Mouse (Mus musculus): ENCODE measurements around the gene Cdh20. TPM values are rescaled to one million over a fixed set of nuclear protein-coding genes. Genes with fewer than 3 reads are reported as not detected.
"Not testable (repeated sequence)": the region's sequence is repeated elsewhere in the genome, so short reads cannot be mapped to it uniquely, and the experiment has no call there.

The Cdh20 gene
- polyA plus RNA-seq, 2 experiments, result 0.01 TPM; not detected in 1

DNA sequence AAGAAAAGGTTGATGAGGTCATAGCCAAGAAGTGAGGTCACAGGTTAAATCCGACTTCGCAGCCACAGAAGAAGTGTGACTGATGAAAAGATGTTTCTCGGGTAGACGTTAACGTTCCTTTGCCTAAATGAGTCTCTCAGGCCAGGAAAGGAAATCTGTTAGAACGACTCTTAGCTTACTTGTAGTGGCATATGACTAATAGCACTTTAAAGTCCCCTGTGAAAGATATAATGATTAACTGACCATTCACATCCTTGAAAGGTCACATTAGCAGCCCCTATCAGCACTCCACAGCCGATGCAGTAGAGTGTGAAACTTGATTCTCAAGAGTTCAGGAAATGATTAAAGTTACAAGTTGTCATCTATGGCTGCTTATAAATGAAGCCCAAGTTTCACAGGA lies 164.7 kb downstream of the Cdh20 start:
- Histone ChIP-seq H3K27me3 (ENCODE audit: control insufficient read depth, insufficient read depth, low read length) (no peaks in the 10 kb centered on the region), H3K27ac (no peak overlapping the region), H3K4me2 (ENCODE audit: low read depth) (no peak overlapping the region), H3K36me3 (replicated peaks; ENCODE audit: control insufficient read depth, insufficient read depth, low read depth) (no peaks in the 10 kb centered on the region), H3K9ac (replicated peaks) (no peak overlapping the region), H3K4me1 (replicated peaks; ENCODE audit: control insufficient read depth in 2 of 2, insufficient read depth in 2 of 2, low read length in 1 of 2) (no peaks in the 10 kb centered on the region), H3K4me3 (ENCODE audit: insufficient read depth in 1 of 2, low read depth in 2 of 2, low read length in 2 of 2) (no peak overlapping the region), H3K9me3 (ENCODE audit: control insufficient read depth, low read length) (no peaks in the 10 kb centered on the region)
- WGBS (ENCODE audit: insufficient replicate concordance), result 36% methylated on average over 7 of the region's 7 CpGs
- TF ChIP-seq EP300 (IDR thresholded peaks at IDR 0.05; ENCODE audit: low read depth), result no peak
- no peak for TF ChIP-seq CTCF (IDR thresholded peaks at IDR 0.05; ENCODE audit: low read depth)
- DNase-seq (ENCODE audit: low read depth in 3 of 3, low spot score in 3 of 3) (no peak), ATAC-seq (ENCODE audit: insufficient read depth) (no peak)

DNA sequence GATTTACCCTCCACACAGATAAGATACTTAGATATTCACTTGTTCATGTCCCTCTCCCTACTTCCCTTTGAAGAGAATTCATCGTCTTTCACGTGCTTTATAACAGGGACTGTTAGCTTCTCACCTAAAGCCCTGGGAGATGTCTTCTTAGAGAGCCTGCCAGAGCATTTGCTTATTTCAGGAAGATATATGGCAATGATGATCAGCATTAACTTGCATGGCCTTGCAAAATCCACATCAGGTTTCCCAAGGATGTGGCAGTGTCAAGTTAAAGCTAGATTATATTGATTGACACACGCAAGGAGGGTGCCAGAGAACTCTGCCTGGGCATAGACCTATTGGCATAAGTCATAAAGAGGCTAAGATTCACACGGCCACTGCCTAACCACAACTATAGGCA lies 168.6 kb downstream of the Cdh20 start:
- no peaks in the 10 kb centered on the region for H3K4me1 ChIP-seq (replicated peaks; ENCODE audit: control insufficient read depth in 2 of 2, insufficient read depth in 2 of 2, low read length in 1 of 2)
- H3K27ac ChIP-seq, result no peak overlapping the region
- DNase-seq (ENCODE audit: low read depth in 3 of 3, low spot score in 3 of 3) (no peak), ATAC-seq (ENCODE audit: insufficient read depth) (no peak)
- no peak overlapping the region for H3K9ac ChIP-seq (replicated peaks)
- no peaks in the 10 kb centered on the region for H3K36me3 ChIP-seq (replicated peaks; ENCODE audit: control insufficient read depth, insufficient read depth, low read depth)
- H3K27me3 ChIP-seq (ENCODE audit: control insufficient read depth, insufficient read depth, low read length), result no peaks in the 10 kb centered on the region
- H3K4me2 ChIP-seq (ENCODE audit: low read depth), result no peak overlapping the region
- H3K4me3 ChIP-seq (ENCODE audit: insufficient read depth in 1 of 2, low read depth in 2 of 2, low read length in 2 of 2), result no peak overlapping the region
- TF ChIP-seq EP300 (IDR thresholded peaks at IDR 0.05; ENCODE audit: low read depth) (no peak), CTCF (IDR thresholded peaks at IDR 0.05; ENCODE audit: low read depth) (no peak)
- 69% methylated on average over 4 of the region's 4 CpGs for WGBS (ENCODE audit: insufficient replicate concordance)
- H3K9me3 ChIP-seq (ENCODE audit: control insufficient read depth, low read length), result no peaks in the 10 kb centered on the region

DNA sequence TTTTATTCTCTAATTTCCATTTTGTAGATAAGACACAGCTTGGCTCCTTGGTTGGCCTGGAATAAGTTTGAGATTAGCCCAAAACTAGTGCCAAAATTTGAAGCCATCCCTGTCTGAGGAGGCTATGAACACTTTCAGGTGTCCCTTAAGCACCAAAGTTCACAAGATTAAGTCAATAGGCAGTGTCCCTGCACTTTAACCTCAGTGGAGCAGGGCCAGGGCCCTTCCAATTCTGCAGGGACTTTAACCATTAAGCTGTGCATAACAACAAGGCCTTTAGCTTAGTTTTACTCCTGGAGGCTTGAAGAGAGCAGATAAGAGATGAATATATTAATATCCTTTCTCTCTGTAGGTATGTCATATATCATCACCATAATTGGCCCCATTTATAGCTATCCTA lies 170.8 kb downstream of the Cdh20 start:
- H3K27ac ChIP-seq, result no peak overlapping the region
- TF ChIP-seq EP300 (IDR thresholded peaks at IDR 0.05; ENCODE audit: low read depth) (no peak), CTCF (IDR thresholded peaks at IDR 0.05; ENCODE audit: low read depth) (no peak)
- no peaks in the 10 kb centered on the region for H3K27me3 ChIP-seq (ENCODE audit: control insufficient read depth, insufficient read depth, low read length)
- H3K4me1 ChIP-seq (replicated peaks; ENCODE audit: control insufficient read depth in 2 of 2, insufficient read depth in 2 of 2, low read length in 1 of 2), result no peaks in the 10 kb centered on the region
- DNase-seq (ENCODE audit: low read depth in 3 of 3, low spot score in 3 of 3) (no peak), ATAC-seq (ENCODE audit: insufficient read depth) (no peak)
- no peaks in the 10 kb centered on the region for H3K36me3 ChIP-seq (replicated peaks; ENCODE audit: control insufficient read depth, insufficient read depth, low read depth)
- no peak overlapping the region for H3K9ac ChIP-seq (replicated peaks)
- no peak overlapping the region for H3K4me3 ChIP-seq (ENCODE audit: insufficient read depth in 1 of 2, low read depth in 2 of 2, low read length in 2 of 2)
- H3K4me2 ChIP-seq (ENCODE audit: low read depth), result no peak overlapping the region
- H3K9me3 ChIP-seq (ENCODE audit: control insufficient read depth, low read length), result no peaks in the 10 kb centered on the region

DNA sequence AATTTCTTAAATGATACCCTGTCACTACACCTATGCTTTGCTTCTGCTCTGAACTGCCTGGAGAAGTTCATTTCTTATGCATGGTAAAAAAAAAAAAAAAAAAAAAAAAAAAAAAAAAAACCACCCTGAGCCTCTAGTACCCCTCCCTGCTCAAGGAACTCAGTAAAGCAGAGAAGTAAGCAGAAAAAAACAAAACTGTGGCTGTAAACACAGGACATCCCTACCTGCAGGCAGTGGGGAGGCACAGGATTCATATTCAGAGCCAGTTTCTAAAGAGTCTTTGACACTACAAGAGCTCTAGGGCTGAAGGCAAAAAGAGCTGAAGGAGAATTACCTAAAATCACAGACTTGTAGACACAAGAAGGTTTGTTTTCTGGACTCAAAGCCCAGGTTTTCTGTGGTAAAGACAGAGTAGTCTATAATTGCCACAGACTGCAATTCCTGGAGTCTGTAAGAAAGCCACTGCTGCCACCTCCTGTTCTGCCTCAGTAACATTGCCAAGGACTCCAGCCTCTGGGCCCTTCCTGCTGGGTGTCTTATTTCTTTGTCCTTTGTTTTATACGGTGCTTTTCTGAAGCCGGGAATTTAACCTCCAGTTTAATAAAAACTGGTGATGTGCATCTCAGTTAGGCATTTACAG lies 176.3 kb downstream of the Cdh20 start:
- DNase-seq (ENCODE audit: low read depth in 3 of 3, low spot score in 3 of 3) (no peak), ATAC-seq (ENCODE audit: insufficient read depth) (no peak)
- H3K9ac ChIP-seq (replicated peaks), result no peak overlapping the region
- H3K4me1 ChIP-seq (replicated peaks; ENCODE audit: control insufficient read depth in 2 of 2, insufficient read depth in 2 of 2, low read length in 1 of 2), result no peaks in the 10 kb centered on the region
- no peaks in the 10 kb centered on the region for H3K36me3 ChIP-seq (replicated peaks; ENCODE audit: control insufficient read depth, insufficient read depth, low read depth)
- no peaks in the 10 kb centered on the region for H3K9me3 ChIP-seq (ENCODE audit: control insufficient read depth, low read length)
- H3K4me3 ChIP-seq (ENCODE audit: insufficient read depth in 1 of 2, low read depth in 2 of 2, low read length in 2 of 2), result no peak overlapping the region
- TF ChIP-seq EP300 (IDR thresholded peaks at IDR 0.05; ENCODE audit: low read depth), result no peak
- no peak overlapping the region for H3K4me2 ChIP-seq (ENCODE audit: low read depth)
- H3K27ac ChIP-seq, result no peak overlapping the region
- H3K27me3 ChIP-seq (ENCODE audit: control insufficient read depth, insufficient read depth, low read length), result no peaks in the 10 kb centered on the region
- 34% methylated on average over 2 of the region's 2 CpGs for WGBS (ENCODE audit: insufficient replicate concordance)

DNA sequence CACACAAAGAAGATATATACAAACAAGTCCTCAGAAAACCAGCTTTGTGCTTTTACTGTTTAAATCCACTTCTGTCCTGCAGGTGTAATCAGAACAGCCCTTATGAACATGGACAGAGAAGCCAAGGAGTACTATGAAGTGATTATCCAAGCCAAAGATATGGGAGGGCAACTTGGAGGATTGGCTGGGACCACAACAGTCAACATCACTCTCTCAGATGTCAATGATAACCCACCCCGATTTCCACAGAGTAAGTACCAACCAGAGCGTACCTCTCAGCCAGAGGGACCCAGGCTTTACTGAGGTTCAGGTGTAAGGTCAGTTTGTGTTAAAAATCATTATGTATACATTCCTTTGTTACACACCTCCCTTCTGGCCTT lies 176.8 kb downstream of the Cdh20 start:
- no peaks in the 10 kb centered on the region for H3K4me1 ChIP-seq (replicated peaks; ENCODE audit: control insufficient read depth in 2 of 2, insufficient read depth in 2 of 2, low read length in 1 of 2)
- TF ChIP-seq EP300 (IDR thresholded peaks at IDR 0.05; ENCODE audit: low read depth), result no peak
- no peak for TF ChIP-seq CTCF (IDR thresholded peaks at IDR 0.05; ENCODE audit: low read depth)
- no peaks in the 10 kb centered on the region for H3K27me3 ChIP-seq (ENCODE audit: control insufficient read depth, insufficient read depth, low read length)
- H3K9ac ChIP-seq (replicated peaks), result no peak overlapping the region
- no peak for DNase-seq (ENCODE audit: low read depth in 3 of 3, low spot score in 3 of 3)
- no peak overlapping the region for H3K27ac ChIP-seq
- H3K36me3 ChIP-seq (replicated peaks; ENCODE audit: control insufficient read depth, insufficient read depth, low read depth), result no peaks in the 10 kb centered on the region
- ATAC-seq (ENCODE audit: insufficient read depth), result no peak
- H3K4me3 ChIP-seq (ENCODE audit: insufficient read depth in 1 of 2, low read depth in 2 of 2, low read length in 2 of 2), result no peak overlapping the region
- 55% methylated on average over 2 of the region's 2 CpGs for WGBS (ENCODE audit: insufficient replicate concordance)
- no peak overlapping the region for H3K4me2 ChIP-seq (ENCODE audit: low read depth)
- H3K9me3 ChIP-seq (ENCODE audit: control insufficient read depth, low read length), result no peaks in the 10 kb centered on the region

DNA sequence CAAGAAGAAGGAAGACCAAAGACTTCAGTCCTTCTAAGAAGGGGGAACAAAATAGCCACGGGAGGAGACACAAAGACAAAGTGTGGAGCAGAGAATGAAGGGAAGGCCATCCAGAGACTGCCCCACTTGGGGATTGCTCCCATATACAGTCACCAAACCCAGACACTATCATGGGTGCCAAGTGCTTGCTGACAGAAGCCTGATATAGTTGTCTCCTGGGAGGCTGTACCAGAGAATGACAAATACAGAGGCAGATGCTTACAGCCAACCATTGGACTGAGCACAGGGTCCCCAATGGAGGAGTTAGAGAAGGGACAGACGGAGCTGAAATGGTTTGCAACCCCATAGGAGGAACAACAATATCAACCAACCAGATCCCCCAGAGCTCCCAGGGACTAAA lies 181.3 kb downstream of the Cdh20 start:
- H3K4me1 ChIP-seq (replicated peaks; ENCODE audit: control insufficient read depth in 2 of 2, insufficient read depth in 2 of 2, low read length in 1 of 2); H3K27ac ChIP-seq; DNase-seq (ENCODE audit: low read depth in 3 of 3, low spot score in 3 of 3); H3K9ac ChIP-seq (replicated peaks); H3K9me3 ChIP-seq (ENCODE audit: control insufficient read depth, low read length); ATAC-seq (ENCODE audit: insufficient read depth); H3K4me2 ChIP-seq (ENCODE audit: low read depth); H3K36me3 ChIP-seq (replicated peaks; ENCODE audit: control insufficient read depth, insufficient read depth, low read depth); H3K4me3 ChIP-seq (ENCODE audit: insufficient read depth in 1 of 2, low read depth in 2 of 2, low read length in 2 of 2); H3K27me3 ChIP-seq (ENCODE audit: control insufficient read depth, insufficient read depth, low read length): not testable (repeated sequence)
- 36% methylated on average over 2 of the region's 2 CpGs for WGBS (ENCODE audit: insufficient replicate concordance)

All from liver, embryonic 14.5 days (tissue).